Mouse (Mus musculus): Measurements from ENCODE around the gene Foxred2.

Foxred2 gene

GRCm38 (mm10) chr15:77956404-77956901 lies at the start of gene Foxred2:
Gene Foxred2 (minus strand): TSS chr15:77956722.
- DNase-seq (ENCODE audit: low spot score in 2 of 2) = peak; percentile 61 to 76

- no peak for DNase-seq (ENCODE audit: low spot score in 2 of 2)
Observed at GRCm38 (mm10) chr15:78003929-78004328, 47.4 kb upstream of the Foxred2 start.

DNA sequence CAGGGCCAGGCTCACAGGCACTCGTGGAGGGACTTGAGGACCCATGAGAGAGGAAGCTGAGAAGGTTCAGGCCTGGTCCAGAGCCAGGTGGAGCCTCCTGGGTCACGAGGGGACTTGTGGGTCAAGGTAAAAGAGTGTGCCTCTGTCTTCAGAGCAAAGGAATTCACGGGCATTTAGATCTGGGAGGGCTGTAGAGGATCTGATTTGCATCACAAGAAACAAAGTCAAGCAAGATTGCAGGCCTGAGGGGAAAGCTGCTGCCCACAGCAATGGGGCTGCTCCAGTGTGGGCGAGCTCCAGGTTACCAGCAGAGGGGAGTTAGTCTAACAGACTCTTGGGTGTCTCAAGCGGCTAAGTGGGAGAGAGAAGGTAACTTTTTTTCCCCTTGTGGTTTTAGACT lies 44.9 kb upstream of the Foxred2 start:
- no peak for DNase-seq (ENCODE audit: low spot score in 2 of 2)

- no peak for DNase-seq (ENCODE audit: low spot score in 2 of 2)
Observed at GRCm38 (mm10) chr15:77988541-77988940, 32.0 kb upstream of the Foxred2 start.

DNA sequence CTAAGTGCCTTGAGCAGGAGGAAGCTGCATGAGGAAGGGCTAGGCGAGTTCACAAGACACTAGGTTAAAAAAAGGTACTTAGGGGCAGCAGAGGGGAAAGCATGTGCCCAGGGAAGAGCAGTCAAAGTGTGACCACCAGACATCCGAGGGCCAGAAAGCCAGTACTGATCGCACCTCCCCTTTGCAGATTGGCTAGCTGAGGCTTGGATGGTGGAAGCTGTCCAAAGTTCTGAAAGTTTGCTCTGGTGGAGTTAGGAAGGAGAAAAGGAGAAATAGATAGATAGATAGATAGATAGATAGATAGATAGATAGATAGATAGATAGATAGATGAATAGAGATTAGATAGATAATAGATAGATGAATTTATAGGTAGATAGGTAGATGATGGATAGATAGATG lies 26.9 kb upstream of the Foxred2 start:
- DNase-seq (ENCODE audit: low spot score in 2 of 2) = no peak

GRCm38 (mm10) chr15:77982195-77982939 lies 25.8 kb upstream of the Foxred2 start:
- DNase-seq (ENCODE audit: low spot score in 2 of 2) = peak in 1 of 2 experiments; percentile 59

GRCm38 (mm10) chr15:77981181-77981680 lies 24.7 kb upstream of the Foxred2 start:
- no peak for DNase-seq (ENCODE audit: low spot score in 2 of 2)

GRCm38 (mm10) chr15:77979427-77979865 lies 22.9 kb upstream of the Foxred2 start:
- no peak for DNase-seq (ENCODE audit: low spot score in 2 of 2)

GRCm38 (mm10) chr15:77977663-77978062 lies 21.1 kb upstream of the Foxred2 start:
- no peak for DNase-seq (ENCODE audit: low spot score in 2 of 2)

GRCm38 (mm10) chr15:77974165-77974841 lies 17.8 kb upstream of the Foxred2 start:
- DNase-seq (ENCODE audit: low spot score in 2 of 2) = no peak

DNA sequence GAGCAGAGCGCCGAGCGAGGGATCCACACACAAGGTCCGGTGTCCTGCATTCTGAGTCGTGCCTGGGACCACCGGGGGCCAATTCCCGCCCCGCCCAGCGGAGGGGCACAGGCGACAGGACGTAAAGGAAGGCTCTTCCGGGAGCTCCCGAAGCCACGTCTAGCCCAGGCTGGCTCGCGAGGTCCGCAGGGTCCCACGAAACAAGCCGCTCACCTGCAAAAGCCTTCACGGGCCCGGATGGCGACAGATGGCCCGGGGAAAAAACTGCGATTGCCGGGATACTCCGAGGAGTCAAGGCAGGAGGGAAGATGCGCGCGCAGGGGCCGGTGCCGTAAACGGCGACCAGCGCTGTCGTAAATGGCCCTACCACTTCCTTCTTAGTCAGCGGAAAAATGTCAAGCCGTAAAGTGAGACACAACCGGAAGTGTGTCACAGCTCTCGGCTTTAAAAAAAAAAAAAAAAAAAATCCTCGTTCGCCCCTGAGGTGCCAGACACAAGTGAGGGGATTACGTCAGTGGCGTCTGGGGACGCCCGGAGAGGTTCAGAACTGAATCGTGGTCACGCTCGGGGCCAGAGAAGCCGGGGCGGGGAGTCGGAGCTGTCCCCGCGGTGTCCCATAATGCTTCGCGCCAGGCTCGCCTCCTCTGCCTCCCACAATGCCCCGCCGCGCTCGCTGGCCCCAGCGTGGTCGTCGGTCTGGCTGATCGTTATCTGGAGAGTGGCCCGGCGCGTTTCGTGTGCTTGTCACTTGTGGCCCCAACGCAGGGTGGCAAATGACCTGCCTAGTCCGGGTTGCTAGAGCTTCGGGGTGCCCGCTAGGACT lies 14.2 kb upstream of the Foxred2 start, which contains the start of gene Eif3d:
Eif3d (minus strand) TSS at position 344 of the 823 bp plus-strand sequence.
- DNase-seq (ENCODE audit: low spot score in 2 of 2) = peak; percentile 94 to 96

- DNase-seq (ENCODE audit: low spot score in 2 of 2) = no peak
Observed at GRCm38 (mm10) chr15:77969940-77970469, 13.5 kb upstream of the Foxred2 start.

- no peak for DNase-seq (ENCODE audit: low spot score in 2 of 2)
Observed at GRCm38 (mm10) chr15:77965117-77965528, 8.6 kb upstream of the Foxred2 start.

GRCm38 (mm10) chr15:77962447-77962846 lies 5.9 kb upstream of the Foxred2 start:
- DNase-seq (ENCODE audit: low spot score in 2 of 2) = no peak

DNA sequence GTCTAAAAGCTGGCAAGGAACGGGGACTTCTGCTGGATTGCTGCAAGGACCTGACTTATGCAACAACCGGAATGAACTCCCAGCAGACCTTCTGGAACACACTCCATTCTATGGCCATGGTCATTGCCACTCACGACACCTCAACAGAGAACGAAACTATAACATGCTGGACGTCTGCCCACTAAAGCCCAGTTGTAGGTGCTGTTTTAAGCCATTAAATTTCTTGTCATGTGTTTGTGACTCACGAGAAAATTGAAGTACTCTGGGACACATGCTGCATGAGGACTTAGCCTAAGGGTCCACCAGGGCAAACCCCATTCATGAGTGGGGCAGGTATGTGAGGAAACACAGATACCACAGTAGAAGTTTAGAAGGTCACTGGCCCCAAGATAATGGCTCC lies 4.2 kb upstream of the Foxred2 start:
- no peak for DNase-seq (ENCODE audit: low spot score in 2 of 2)

GRCm38 (mm10) chr15:77958071-77958470 lies 1.5 kb upstream of the Foxred2 start:
- DNase-seq (ENCODE audit: low spot score in 2 of 2) = no peak

- DNase-seq (ENCODE audit: low spot score in 2 of 2) = no peak
Observed at GRCm38 (mm10) chr15:77957625-77958024, 1.1 kb upstream of the Foxred2 start.

DNA sequence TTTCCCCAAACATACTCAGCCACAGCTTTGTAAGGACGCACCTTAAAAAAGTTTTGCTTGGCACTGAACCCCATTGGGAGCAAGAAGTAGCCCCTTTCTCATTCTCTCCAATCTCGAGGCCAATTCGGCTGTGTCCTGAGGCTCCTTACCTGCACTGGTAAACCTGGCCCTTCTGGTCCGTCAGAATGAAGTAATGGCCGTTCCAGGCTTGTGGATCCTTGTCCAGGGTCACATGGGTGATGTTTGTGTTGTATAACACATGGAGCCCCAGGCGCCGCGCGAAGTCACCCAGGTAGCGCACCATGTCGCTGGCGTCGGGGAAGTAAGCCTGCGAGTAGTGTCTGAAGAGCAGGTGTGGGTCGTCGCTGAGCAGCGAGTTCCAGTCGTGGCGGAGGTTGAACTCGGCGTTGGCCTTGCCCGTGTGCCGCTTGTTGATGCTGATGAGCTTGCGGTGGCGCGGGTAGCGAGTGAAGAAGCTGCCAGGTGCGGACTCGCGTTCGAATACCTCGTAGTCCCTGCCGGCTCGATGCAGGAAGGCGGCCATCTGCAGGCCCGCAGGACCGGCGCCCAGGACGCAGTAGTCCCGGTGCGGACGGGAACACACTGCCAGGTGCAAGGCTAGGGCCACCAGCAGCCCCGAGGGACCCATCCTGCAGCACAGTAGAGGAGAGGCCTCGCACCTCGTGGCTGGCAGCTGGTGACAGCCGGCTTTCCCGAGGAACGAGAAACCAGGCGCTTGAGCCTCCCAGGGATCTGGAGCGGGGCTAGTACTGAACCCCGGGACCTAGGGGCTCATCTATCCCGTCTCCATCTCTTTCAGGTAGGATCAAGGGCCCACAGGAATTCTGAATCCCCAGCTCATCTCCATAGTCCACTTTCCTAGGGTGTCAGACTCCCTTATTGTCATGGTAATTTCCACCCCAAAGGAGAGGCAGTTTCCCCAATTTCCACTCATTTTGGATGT lies 800 bp downstream of the Foxred2 start:
- no peak for DNase-seq (ENCODE audit: low spot score in 2 of 2)

- no peak for DNase-seq (ENCODE audit: low spot score in 2 of 2)
Observed at GRCm38 (mm10) chr15:77954362-77954761, 2.2 kb downstream of the Foxred2 start.

DNA sequence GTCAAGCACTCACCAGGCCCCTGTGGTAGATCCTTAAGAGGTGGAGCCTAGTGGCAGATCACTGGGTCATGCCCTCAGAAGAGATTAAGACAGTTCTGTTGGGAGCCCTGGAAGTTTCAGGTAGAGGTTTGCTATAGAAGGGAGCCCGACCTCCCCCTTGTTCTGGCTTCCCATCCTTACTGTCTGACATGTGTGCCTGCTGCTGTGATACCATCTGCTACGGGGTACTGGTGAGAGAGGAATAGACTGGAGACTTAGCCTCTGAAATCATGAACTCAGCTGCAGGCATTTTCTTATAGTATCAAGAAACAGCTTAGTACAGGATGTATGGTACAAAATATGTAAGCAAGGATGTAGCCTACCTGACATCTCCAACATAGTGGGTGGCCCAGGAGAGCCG lies 3.6 kb downstream of the Foxred2 start:
- no peak for DNase-seq (ENCODE audit: low spot score in 2 of 2)
